Mouse (Mus musculus) cerebellum, adult (tissue): ENCODE results near the gene Nxn.

Experiments used
- ATAC-seq: cut with Nextera tagmentation; 2 replicates; pipeline ENCODE4 v1.9.2; 2017; ENCODE audit warnings: mild to moderate bottlenecking, moderate library complexity, mixed read lengths; ENCODE audit not compliant: insufficient number of reproducible peaks, low FRiP score, low TSS enrichment

Nxn gene

DNA sequence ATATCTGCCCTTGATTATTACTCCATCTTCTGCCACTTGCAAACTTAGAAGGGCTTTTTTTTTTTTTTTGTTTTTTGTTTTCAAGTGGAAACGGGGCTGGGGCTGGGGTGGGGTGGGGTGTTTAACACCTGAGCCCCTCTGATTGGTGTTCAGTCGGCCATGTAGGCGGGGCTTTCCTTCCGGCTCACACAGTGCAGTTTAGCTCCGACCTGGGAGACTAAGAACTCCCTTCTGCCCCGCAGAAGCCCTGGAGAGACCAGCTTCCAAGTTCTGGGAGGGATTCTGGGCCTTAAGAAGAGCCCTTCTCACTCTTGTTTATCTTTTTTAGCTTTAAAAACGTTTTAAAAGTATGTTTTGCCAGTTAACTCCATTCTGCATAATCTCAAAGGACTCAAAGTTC is 61.2 kb downstream of the Nxn start:
- ATAC-seq = no peak

DNA sequence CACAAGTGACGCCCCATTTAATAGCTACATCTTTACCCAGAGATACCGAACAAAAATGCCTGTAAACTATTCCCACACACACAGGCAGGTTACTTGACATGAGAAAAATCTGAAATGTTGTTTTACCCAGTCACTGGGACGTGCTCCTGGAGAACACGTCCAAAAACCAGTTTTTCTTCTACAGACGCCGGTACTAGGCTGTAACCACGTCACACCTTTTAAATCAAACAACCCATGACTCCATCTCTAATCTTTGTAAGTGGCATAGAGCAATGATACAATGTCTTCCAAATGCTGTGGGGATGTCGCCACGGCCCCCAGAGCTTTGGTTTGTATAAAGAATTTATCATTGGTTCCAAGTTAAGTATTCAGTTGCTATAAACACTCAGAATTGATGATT is 61.7 kb downstream of the Nxn start:
- no peak for ATAC-seq

DNA sequence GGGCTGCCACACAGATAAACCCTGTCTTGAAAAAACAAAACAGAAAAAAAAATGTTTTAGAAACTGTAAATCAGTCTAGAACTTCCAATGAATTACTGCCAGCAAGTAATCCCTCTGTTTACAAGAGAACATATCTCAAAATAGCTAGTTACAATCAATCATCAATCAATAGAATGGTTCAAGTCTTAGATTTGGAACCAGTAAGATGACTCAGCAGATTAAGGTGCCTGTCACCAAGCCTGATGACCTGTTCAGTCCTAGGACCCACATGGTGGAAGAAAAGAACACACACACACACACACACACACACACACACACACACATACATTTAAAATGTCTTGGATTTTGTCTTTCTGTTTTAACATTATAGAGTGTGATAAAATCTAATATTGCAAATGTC is 62.7 kb downstream of the Nxn start:
- ATAC-seq = no peak

DNA sequence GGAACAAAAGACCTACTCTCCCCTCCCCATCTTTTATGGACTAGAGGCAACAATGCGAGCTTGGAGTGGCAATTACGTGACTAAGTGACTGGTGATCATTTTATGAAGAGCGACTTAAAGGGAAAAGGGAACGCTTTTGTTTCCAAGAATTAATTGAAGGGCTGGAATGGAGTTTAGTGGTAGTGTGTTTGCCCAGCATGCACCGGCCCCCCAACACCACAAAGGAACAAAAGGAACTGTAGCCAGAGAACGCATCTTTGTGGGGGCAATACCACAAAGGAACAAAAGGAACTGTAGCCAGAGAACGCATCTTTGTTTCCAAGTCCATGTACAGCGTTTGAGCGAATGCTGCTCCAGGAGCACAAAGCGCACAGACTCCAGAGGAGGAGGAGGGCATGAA is 64.0 kb downstream of the Nxn start:
- no peak for ATAC-seq

DNA sequence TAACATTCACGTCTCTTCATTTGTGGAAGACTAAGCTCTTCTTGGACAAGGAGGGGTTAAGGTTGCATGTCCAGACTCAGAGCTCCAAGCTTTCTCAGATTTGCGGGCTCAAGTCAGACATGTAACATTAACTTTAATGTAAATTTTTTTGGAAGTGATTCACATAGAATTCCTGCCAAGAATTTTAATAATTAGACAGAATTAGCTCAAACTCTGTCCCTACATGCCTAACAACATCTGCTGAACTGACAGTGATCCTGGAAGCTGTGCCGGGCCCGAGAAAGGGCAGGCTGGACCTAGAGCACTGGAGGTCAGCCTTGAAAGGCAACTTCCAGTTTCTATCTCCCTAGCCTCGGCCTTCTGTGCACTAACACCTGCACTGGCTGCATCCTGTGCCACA is 66.7 kb downstream of the Nxn start:
- ATAC-seq = no peak

DNA sequence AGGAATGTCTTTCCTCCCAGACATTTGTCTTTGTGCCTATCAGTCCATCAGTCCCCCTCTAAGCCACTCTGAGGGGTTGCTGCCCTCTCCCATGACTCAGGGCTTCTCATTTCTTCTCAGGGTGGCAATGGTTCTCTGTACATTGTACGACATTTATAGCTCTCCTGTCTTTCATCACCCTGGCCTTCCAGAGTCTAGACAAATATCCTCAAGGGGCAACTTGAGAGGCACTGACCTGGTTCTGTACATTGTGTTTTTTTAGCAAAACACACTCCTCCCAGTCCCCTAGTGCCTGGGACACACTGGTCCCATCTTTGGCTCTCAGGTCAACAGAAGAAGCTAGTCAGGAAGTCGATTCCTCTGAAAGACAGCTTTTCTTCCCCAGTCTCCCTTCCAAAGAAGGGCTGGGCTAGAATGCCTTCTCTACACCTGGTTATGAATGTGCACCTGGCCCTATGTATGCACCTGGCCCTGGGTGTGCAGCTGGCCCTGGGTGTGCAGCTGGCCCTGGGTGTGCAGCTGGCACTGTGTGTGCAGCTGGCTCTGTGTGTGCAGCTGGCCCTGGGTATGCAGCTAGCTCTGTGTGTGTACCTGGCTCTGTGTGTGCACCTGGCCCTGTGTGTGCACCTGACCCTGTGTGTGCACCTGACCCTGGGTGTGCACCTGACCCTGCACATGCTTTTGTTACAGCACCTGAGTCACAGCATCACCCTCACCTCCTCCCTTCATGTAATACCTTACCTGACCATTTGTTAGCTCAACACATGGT is 70.2 kb downstream of the Nxn start:
- ATAC-seq = no peak

DNA sequence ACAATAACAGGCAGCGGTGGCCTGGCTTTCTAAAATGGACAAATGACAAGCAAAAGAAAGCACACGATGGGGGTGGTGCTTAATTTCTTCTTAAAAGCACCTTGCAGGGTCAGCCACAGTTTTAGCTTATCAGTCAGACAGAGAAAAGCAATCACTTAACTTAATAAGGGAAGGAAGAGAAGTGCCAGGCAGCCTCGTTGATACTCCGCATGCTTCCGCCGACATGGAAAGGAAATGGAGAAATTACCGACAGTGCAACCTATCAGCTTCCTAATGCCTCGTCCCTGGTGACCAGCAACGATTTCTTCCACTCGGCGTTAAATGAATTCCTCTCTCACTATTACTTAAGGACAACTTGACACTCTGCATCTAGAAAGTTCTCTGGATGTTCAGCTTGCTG is 70.9 kb downstream of the Nxn start:
- ATAC-seq = no peak

DNA sequence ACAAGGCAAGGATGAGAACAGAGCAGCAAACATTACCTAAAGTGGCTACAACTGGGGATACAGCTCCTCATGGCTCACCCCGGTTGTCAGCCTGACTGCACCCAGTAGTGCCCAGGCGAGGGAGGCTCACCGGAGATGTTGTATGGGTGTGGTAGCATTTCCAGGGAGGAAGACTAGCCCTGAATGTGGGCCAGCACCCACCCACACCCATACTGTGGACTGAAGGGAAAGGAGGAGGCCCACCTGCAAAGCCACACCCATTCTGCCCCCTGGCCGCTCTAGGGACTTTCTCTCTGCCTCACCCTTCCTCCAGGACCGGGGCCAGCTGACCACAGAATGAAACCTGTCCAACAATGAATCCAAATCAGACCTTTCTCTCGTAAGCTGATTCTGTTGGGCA is 72.3 kb downstream of the Nxn start:
- no peak for ATAC-seq

DNA sequence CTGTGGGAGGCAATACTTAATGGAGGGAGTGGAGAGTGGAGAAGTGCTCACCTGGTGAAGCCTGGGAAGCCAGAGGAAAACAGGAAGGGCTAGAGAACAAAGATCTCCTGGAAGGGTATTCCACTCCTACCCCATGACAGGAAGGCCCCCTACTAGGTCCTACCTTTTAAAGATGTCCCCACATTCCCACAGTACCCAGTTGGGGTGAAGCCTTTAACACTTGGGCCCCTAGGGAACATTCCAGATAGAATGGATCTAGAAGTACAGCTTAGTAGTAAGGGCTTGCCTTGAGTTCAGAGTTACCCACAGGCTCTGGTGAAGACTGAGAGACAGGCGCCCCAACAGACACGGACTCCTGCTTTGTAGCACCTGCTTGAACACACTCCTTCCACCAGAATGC is 72.9 kb downstream of the Nxn start:
- no peak for ATAC-seq

DNA sequence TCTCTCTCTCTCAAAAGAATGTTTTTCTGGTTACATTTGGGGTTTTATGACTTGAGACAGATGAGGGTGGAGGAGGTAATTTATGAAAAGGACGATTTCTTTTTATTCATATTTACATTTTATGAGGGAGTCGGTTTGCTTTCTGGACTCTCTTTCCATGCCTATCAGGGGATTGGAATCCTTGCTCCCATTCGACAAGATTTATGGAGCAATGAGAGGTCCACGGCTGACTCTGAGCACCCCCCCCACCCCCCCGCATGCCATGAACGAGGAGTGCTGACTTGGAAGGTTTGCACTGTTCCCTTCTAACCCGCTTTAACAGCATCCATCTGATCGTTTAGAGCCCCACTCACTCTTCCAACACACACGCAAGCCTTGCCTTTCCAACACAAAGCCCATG is 74.1 kb downstream of the Nxn start:
- no peak for ATAC-seq

DNA sequence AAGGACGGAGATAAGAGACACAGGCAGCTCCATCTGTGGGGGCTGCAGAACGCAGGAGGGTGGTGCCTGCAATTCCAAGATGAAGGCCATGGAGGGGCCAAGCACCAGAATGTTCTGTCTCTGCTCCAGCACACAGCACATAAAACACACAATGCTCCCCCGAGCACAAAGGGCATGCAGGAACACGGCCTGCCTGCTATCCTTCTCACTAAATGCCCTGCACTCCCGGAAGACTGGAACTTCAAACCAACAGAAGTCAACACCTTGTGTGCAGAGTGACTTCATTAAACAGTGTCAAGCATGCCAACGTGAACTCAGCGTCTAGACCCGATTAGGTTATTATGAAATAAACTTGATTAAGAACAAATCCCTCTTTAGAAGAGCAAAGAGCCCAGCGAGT is 74.7 kb downstream of the Nxn start:
- ATAC-seq = no peak

DNA sequence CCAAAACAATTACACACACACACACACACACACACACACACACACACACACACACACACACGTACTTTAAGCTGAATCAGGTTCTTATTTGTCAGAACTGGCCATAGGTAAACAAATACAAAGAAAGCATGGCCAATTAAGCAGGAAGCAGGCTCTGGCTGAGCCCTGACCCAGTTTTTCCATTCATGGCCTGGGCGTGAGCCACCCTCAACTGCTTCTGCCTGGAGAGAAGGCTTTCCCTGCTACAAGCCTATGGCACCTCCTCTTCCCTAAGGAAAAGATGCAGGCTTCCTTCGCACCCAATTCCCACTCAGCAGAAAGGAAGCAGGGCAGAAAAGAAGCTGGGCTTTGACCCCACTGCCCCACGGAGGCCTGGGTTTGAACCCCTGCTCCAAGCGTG is 76.0 kb downstream of the Nxn start:
- no peak for ATAC-seq

DNA sequence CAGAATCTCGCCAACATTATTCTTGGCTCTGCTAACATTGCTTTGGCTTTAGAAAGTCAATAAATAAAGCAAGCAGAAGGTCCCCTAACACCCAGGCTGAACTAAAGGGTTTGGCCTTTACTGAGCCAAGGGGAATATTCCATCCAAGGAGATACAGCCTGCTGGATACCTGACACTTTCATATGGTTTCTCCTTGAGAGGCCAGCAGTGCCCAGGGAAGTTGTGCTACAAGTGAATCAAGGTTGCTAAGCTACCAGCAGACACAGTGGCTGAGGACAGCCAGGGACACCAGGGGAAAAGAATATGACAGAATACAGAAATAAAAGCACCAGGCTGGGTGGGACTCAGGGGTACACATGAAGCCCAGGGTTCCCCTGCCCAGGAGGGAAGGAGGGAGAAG is 76.9 kb downstream of the Nxn start:
- ATAC-seq = no peak

DNA sequence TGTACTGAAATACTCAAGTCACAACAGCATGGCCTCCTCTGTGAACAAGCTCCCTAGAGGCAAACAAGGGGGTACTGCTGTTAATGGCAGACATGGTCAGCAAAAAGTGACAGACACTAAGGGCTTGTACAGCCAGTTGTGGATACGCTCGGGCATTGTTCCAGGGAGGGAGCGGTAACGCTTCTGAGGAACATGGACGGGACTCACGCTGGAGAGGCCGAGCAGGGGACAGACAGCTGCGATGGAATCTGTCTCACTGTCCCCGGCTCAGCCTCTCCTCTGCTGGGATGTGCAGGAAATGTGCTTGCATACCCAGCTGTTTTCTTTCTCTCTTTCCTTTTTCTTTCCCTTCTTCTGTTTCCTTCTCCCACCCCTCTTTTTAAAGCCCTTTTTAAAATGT is 78.5 kb downstream of the Nxn start:
- no peak for ATAC-seq

DNA sequence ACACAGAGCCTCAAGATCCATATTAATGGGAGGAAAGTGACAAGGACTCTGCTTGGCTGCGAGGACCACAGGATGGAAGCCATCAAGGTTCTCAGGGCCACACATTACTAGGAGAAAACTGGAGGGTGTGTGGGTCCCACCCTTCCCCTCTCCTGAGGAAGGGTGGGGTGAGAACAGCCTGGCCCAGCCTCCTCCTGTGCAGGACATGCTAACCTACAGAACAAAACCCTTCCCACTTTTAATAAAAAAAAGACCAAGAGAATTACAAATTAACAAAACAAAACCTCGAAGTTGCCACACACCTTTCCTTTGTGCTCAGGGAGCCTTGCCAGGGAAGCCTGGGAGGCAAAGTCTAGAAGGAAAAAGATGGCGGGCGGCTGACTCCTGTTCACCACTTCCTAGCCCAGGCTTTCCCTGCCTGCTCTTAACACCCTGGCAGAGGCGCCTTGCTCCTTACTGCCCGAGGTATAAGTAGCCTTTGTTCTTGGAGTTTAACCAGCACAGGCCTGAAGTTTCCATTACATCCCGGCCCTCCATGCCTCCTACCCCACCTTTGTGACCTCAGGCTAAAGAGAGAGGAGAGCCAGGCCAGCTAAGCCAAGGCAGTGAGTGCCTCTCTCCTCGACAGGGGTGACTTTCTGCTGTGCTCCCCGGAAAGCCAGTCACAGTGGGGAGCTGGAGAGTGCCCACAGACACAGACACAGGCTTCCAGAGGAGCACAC is 79.1 kb downstream of the Nxn start:
- no peak for ATAC-seq

DNA sequence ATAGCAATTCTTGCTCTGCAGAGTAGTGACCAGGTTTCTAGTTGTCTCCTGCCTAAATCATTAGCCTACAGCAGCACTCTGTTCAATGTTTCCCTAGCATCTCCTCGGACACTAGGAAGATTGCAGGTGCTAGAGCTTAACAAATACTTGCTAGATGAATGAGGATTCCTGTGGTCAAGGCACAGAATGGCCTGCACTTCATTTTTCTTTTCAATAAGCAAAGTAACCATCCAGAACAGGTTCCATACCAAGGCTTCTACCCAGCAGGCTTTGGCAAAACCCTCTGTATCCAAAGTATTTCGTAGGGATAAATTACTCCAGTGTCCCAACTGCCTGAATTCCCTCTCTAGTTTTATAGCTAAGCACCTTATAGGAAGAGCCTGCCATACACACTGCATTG is 81.0 kb downstream of the Nxn start:
- ATAC-seq = no peak

DNA sequence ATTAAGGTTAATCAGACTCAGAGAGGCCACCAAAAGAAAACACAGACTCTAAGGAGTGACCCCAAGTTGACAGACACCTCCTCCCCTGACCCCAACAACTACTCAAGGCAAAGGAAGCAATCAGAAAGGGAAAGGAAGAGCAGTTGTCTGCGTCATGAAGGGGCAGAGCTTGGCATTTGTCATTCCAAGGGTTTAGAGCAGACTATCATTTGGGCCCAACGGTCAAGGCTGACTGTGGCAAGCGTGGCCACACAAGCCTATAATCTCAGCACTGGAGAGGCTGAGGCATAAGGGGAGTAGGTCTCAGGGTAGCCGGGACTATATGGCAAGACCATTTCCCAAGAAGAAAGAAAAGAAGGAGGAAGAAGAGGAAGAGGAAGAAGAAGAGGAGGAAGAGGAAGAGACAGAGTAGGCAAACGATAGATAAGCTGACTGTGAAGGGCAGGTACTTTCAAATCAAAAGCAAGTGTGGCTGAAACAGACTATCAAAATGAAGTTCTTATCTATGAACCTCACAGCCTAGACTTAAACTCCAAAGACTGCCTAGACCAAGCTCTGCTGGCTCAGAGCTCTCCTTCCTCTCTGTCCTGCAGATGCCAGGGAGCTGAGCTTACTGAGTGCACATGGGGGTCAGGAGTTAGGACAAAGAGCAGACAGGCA is 83.0 kb downstream of the Nxn start:
- ATAC-seq = no peak

DNA sequence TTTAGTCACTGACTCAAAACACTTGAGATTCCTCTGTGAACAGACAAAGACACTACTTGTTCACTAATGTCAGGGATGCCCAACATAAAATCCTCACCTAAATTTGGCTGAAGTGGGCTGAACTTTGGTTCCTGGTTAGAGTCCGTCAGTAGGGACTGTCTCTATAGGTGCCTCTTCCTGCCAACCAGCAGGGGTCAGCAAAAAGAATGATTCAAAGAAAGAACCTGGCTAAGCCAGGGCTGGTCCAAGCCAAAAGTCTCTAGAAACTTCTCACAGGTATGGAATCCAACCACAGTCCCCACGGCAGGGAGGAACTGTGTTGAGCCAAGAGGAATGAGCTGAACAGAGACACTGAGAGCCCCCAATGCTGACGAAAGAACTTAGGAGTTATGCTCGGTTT is 84.2 kb downstream of the Nxn start:
- ATAC-seq = no peak

DNA sequence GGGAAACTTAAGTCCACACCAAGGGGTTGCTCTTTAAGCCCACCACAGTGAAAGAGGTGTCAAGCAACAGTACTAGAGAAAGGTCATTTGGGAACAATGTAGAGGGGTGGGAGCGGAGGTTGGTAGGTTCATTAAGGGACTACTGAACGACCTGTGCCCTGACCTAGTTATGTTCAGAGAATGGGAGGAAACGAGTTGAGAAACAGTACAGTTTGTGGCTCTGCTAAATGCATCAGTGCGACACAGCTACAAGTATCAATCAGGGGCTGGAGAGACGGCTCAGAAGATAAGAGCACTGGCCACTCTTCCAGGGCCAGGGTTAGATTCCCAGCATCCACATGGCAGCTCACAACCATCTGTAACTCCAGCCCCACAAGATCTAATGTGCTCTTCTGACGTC is 84.8 kb downstream of the Nxn start:
- no peak for ATAC-seq

DNA sequence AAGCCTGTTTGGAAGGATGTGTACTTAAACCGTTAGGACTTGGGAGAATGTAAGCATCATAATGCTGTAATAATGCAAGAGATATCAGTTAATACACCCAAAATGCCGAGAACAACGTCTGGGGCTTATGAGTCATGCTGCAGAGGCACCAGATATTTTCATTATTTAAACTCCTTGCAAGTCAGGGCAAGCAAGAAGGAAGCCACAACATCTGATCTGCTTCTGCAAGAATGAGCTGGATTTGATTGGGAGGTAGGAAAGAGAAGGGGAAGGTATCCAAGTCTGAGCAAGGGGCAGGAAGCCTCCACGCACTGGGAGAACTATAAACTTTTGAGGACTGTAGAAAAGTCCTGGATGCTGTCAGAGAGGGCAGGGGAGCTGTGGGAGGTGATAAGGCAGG is 86.1 kb downstream of the Nxn start:
- ATAC-seq = no peak

DNA sequence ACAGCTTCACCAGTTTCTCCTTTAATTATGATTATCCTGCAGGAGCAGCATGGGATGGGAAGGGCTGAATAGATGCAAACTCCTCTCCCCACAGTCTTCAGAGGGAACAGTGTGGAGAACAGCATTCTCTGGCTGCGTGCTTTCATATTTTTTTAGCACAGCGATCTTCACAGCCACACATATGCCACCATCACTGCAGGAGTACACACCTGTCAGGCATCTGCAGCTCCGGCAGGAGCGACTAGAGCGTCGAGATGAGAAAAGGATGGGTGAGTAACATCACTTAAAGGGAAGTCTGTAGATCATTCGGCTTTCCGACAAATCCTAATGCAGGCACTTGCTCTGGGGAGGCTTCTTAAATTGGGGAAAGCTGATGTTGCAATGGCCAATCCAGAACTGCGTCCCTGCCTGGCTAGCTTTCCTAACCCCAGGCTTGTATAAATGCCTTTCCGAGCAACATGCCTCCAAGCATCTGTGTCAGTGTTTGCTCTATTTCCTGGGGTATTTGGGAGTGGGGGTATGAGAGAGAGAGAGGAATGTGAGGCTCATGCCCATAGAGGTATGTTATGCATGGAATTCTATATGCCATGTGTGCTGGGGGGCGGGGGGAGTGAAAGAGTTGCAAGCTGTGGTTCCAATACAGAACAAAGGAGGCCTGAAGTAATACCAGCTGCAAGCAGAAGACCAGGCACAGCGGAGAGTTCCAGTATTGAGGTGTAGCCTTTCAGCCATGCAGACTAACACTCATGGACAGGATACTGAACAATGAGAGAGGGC is 87.5 kb downstream of the Nxn start:
- ATAC-seq = no peak
